Mouse (Mus musculus) neural tube, embryonic 14.5 days (tissue): ENCODE results near the gene Lgmn. TPM values are rescaled to one million over a fixed set of nuclear protein-coding genes. Genes with fewer than 3 reads are reported as not detected.

ENCODE experiments used
- ATAC-seq: fragments of 200-750 bp; cut with Nextera tagmentation; 2 replicates; pipeline ENCODE4 v1.8.0; 2017; ENCODE audit warnings: low read depth, mild to moderate bottlenecking, moderate TSS enrichment, moderate library complexity
- H3K27ac ChIP-seq: fragments of 300-500 bp; sonication (generic); 2 replicates; pipeline ENCODE4 v1.5.1; 2014; ENCODE audit warnings: low read depth, mild to moderate bottlenecking, control low read depth, low read length, moderate library complexity, mixed read lengths
- H3K27me3 ChIP-seq: fragments of 300-500 bp; sonication (generic); 2 replicates; pipeline ENCODE4 v1.6.1; 2014; ENCODE audit warnings: low read length; ENCODE audit not compliant: control insufficient read depth, insufficient read depth
- H3K36me3 ChIP-seq: fragments of 300-500 bp; sonication (generic); 2 replicates; pipeline ENCODE4 v1.6.1; 2014; ENCODE audit warnings: low read length, mixed read lengths; ENCODE audit not compliant: control insufficient read depth, insufficient read depth
- H3K4me1 ChIP-seq: fragments of 300-500 bp; sonication (generic); 2 replicates; pipeline ENCODE4 v1.6.1; 2014; ENCODE audit warnings: low read length; ENCODE audit not compliant: control insufficient read depth, insufficient read depth
- H3K4me2 ChIP-seq: fragments of 300-500 bp; sonication (generic); 2 replicates; pipeline ENCODE4 v1.6.1; 2014; ENCODE audit warnings: mild to moderate bottlenecking, low read depth, low read length, control low read depth
- H3K4me3 ChIP-seq: fragments of 300-500 bp; sonication (generic); 2 replicates; pipeline ENCODE4 v1.5.1; 2014; ENCODE audit warnings: low read depth, low read length, control low read depth, mixed read lengths
- H3K9ac ChIP-seq: fragments of 300-500 bp; sonication (generic); replicated peaks from 2 replicates; pipeline ENCODE4 v1.6.1; 2014; ENCODE audit warnings: low read depth, mild to moderate bottlenecking, control low read depth, low read length, mixed read lengths
- H3K9me3 ChIP-seq: fragments of 300-500 bp; sonication (generic); 2 replicates; pipeline ENCODE4 v1.6.1; 2016; ENCODE audit warnings: low read length; ENCODE audit not compliant: control insufficient read depth
- WGBS: fragments of 180-500 bp; shearing (Covaris S2); extraction: QIAGEN DNeasy Blood & Tissue Kit; methylation state at CpG from one replicate; pipeline ENCODE4 v1.1.7; 2014; 5-methylcytosine and 5-hydroxymethylcytosine counted together
- polyA plus RNA-seq: library from polyadenylated mRNA; unstranded; fragments of >200 nt; fragmentation: Nextera tagmentation; extraction: Ambion mirVana; gene quantifications from 2 replicates; pipeline ENCODE4 v1.2.1, GENCODE M21; 2014

Lgmn gene
- polyA plus RNA-seq, 1 experiment from 2014 or later: 104 TPM

GRCm38 (mm10) chr12:102387219-102387917, 52.2 kb downstream of the Lgmn start:
- 50% methylated on average over 16 of the region's 16 CpGs for WGBS
- peak; percentile 89 for ATAC-seq

GRCm38 (mm10) chr12:102384819-102385218, 54.8 kb downstream of the Lgmn start:
- peak; percentile 49; the same call in 1 of the 2 replicates for ATAC-seq
- H3K9ac ChIP-seq: no peak overlapping the region
- no peaks in the 10 kb centered on the region for H3K4me1 ChIP-seq
- H3K4me2 ChIP-seq: no peak overlapping the region
- H3K36me3 ChIP-seq: no peaks in the 10 kb centered on the region
- no peak overlapping the region for H3K27ac ChIP-seq
- H3K4me3 ChIP-seq: no peak overlapping the region
- H3K9me3 ChIP-seq: no peaks in the 10 kb centered on the region
- 36% methylated on average over 3 of the region's 3 CpGs for WGBS
- H3K27me3 ChIP-seq: no peaks in the 10 kb centered on the region

More at GRCm38 (mm10) chr12:102387219-102387917, 52.2 kb downstream of the Lgmn start:
- Histone ChIP-seq H3K4me1 (no peaks in the 10 kb centered on the region), H3K27me3 (no peaks in the 10 kb centered on the region), H3K4me2 (no peak overlapping the region), H3K4me3 (no peak overlapping the region), H3K9ac (no peak overlapping the region), H3K27ac (no peak overlapping the region), H3K9me3 (no peaks in the 10 kb centered on the region), H3K36me3 (no peaks in the 10 kb centered on the region)

- no peaks in the 10 kb centered on the region for H3K9me3 ChIP-seq
- H3K9ac ChIP-seq: no peak overlapping the region
- ATAC-seq: no peak
- H3K36me3 ChIP-seq: no peaks in the 10 kb centered on the region
- H3K4me3 ChIP-seq: no peak overlapping the region
- H3K4me1 ChIP-seq: no peaks in the 10 kb centered on the region
- H3K27me3 ChIP-seq: no peaks in the 10 kb centered on the region
- WGBS: 91% methylated on average over 9 of the region's 9 CpGs
- no peak overlapping the region for H3K27ac ChIP-seq
- no peak overlapping the region for H3K4me2 ChIP-seq
Observed at GRCm38 (mm10) chr12:102383288-102383687, 56.3 kb downstream of the Lgmn start.

DNA sequence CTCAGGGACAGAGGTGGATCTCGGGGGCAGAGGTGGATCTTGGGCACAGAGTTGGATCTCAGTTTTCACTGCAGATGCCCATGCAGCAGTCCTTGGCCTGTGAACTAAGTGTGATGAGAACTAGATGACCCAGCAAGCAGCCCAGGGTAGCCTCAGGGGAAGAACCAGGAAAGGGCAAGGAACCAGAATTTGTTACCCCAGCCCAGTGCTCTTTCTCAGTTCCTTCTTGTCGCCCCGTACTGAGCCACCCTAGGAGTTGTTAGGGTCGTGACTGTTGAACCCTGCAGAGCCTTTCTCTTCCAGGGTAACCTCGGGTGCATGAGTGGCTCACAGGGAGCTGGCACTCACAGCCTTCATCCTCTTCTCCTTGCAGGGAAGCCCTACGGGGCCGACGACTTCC, 57.4 kb downstream of the Lgmn start:
- Histone ChIP-seq H3K9me3 (no peaks in the 10 kb centered on the region), H3K4me3 (no peak overlapping the region), H3K36me3 (no peaks in the 10 kb centered on the region), H3K27ac (no peak overlapping the region), H3K4me1 (no peaks in the 10 kb centered on the region), H3K27me3 (no peaks in the 10 kb centered on the region), H3K4me2 (no peak overlapping the region), H3K9ac (no peak overlapping the region)
- 87% methylated on average over 8 of the region's 8 CpGs for WGBS
- no peak for ATAC-seq

GRCm38 (mm10) chr12:102372322-102372721, 67.3 kb downstream of the Lgmn start:
- no peak overlapping the region for H3K4me3 ChIP-seq
- no peaks in the 10 kb centered on the region for H3K36me3 ChIP-seq
- H3K4me1 ChIP-seq: no peaks in the 10 kb centered on the region
- no peaks in the 10 kb centered on the region for H3K9me3 ChIP-seq
- 86% methylated on average over 3 of the region's 3 CpGs for WGBS
- H3K27ac ChIP-seq: no peak overlapping the region
- no peak for ATAC-seq
- no peaks in the 10 kb centered on the region for H3K27me3 ChIP-seq
- H3K9ac ChIP-seq: no peak overlapping the region
- no peak overlapping the region for H3K4me2 ChIP-seq

DNA sequence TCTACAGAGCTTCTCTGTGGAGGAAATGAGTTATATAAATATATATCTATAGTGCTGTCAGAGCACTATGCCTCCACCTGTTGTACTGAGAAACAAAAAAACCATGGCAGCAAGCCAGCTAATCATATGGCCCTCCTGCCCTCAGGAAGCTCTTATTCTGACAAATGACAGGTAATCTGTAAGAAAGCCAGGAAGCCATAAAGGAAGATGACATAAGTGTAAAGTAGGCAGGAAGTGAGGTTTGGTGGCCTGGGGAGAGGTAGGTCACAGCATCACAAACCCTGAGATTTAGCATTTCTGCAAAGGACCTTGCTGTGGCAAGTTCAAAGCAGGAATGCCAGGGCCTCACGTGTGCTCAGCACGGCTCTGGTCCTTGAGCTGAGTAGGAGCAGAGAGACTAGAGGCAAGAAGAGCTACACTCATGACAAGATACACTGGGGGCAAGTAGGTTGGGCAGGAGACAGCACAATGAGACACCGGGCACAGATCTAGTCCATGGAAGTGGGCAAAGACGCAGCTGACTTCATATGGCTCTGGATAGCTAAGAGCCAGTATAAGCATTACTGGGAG, 68.6 kb downstream of the Lgmn start:
- Histone ChIP-seq H3K9ac (no peak overlapping the region), H3K4me1 (no peaks in the 10 kb centered on the region), H3K4me2 (no peak overlapping the region), H3K27me3 (no peaks in the 10 kb centered on the region), H3K27ac (no peak overlapping the region), H3K36me3 (no peaks in the 10 kb centered on the region), H3K4me3 (no peak overlapping the region), H3K9me3 (no peaks in the 10 kb centered on the region)
- no peak for ATAC-seq
- WGBS: 91% methylated on average over 4 of the region's 4 CpGs

DNA sequence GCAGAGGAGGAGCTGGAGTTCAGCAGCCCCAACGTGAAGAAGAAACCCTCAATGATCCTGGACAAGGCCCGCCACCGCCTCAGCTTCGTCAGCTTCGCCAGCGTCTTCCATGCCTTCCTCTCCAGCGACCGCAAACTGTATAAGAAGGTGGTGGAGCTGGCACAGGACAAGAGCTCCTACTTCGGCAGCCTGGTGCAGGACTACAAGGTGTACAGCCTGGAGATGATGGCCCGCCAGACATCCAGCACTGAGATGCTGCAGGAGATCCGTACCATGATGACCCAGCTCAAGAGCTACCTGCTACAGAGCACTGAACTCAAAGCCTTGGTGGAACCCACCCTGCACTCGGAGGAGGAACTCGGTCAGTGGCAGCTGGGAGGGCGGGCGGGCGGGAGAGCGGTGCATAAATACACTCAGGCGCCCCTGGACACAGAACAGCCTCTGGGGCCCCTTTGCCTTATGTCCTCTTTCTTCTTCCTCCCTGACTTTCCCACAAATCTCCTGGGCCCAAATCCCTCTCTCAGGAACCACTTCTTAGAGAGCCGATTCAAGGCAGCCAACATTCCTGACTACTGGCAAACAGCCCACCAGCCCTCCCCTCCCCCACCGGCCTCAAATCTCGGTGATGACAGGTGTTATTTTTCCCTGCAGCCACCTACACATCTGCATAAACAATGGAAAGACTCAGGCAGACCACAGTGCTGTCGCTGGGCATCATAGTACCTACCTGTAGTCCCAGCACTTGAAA, 70.0 kb downstream of the Lgmn start:
- H3K9ac ChIP-seq: no peak overlapping the region
- WGBS: 83% methylated on average over 22 of the region's 22 CpGs
- no peaks in the 10 kb centered on the region for H3K27me3 ChIP-seq
- no peaks in the 10 kb centered on the region for H3K4me1 ChIP-seq
- H3K9me3 ChIP-seq: no peaks in the 10 kb centered on the region
- ATAC-seq: no peak
- H3K4me3 ChIP-seq: no peak overlapping the region
- H3K36me3 ChIP-seq: no peaks in the 10 kb centered on the region
- no peak overlapping the region for H3K4me2 ChIP-seq
- H3K27ac ChIP-seq: no peak overlapping the region

DNA sequence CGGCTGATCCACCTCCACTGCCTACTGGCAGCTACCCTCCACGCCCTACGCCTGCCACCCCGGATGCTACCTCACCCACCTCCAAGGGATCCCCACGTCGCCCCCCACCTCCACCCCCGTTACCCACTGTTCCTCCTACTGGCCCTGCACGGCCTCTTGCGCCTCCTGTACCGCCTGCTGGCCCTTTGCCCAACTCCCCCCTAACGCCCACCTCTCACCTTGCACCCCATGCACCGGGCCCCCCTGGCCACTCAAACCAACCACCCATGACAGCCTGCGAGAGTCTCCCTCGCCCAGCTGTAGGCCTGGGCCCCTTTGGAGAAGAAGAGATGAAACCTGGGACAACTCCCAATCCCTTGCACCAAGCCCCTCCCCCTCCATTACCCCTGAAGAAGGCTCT, 71.1 kb downstream of the Lgmn start:
- Histone ChIP-seq H3K4me1 (no peaks in the 10 kb centered on the region), H3K9ac (no peak overlapping the region), H3K27ac (no peak overlapping the region), H3K36me3 (no peaks in the 10 kb centered on the region), H3K9me3 (no peaks in the 10 kb centered on the region), H3K4me2 (no peak overlapping the region), H3K4me3 (no peak overlapping the region), H3K27me3 (no peaks in the 10 kb centered on the region)
- WGBS: 87% methylated on average over 14 of the region's 14 CpGs
- ATAC-seq: no peak

DNA sequence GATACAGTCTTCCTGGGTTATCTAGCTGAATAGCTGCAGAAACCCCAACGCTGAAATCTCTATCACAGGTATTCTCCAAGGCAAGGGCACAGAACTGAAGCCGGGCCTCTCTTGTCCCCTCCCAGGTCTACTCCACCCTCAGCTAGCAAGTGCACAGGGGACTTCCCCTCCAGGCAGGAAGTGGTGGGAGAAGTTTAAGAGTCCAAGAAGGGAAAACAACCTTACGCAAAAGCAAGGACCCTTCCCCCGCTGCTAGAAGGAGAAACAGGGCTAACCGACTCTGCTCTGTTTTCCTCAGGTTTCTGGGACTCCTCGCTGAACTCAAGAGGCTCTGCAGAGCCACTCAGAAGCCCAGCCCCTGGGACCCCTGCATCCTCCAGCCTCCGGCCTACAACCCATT, 71.5 kb downstream of the Lgmn start:
- H3K4me3 ChIP-seq: no peak overlapping the region
- H3K4me2 ChIP-seq: no peak overlapping the region
- no peaks in the 10 kb centered on the region for H3K27me3 ChIP-seq
- 85% methylated on average over 7 of the region's 7 CpGs for WGBS
- no peak overlapping the region for H3K9ac ChIP-seq
- ATAC-seq: no peak
- H3K27ac ChIP-seq: no peak overlapping the region
- H3K9me3 ChIP-seq: no peaks in the 10 kb centered on the region
- no peaks in the 10 kb centered on the region for H3K36me3 ChIP-seq
- H3K4me1 ChIP-seq: no peaks in the 10 kb centered on the region
